Mouse (Mus musculus) hindbrain, embryonic 13.5 days (tissue): ENCODE data around the gene Spock2. TPM values are rescaled to one million over a fixed set of nuclear protein-coding genes. Genes with fewer than 3 reads are reported as not detected.

Experiments used
- ATAC-seq: fragments of 200-750 bp; cut with Nextera tagmentation; 2 replicates; pipeline ENCODE4 v1.8.0; 2017; ENCODE audit warnings: moderate TSS enrichment; ENCODE audit not compliant: low FRiP score
- H3K27ac ChIP-seq: fragments of 300-500 bp; sonication (generic); 2 replicates; pipeline ENCODE4 v1.5.1; 2015; ENCODE audit warnings: inconsistent platforms, mild to moderate bottlenecking, moderate library complexity
- H3K27me3 ChIP-seq: fragments of 300-500 bp; sonication (generic); 2 replicates; pipeline ENCODE4 v1.6.1; 2015; ENCODE audit warnings: mild to moderate bottlenecking, inconsistent platforms
- H3K36me3 ChIP-seq: fragments of 300-500 bp; sonication (generic); 2 replicates; pipeline ENCODE4 v1.6.1; 2015; ENCODE audit warnings: mild to moderate bottlenecking, inconsistent platforms
- H3K4me1 ChIP-seq: fragments of 300-500 bp; sonication (generic); replicated peaks from 2 replicates; pipeline ENCODE4 v1.6.1; 2015; ENCODE audit warnings: inconsistent platforms
- H3K4me2 ChIP-seq: fragments of 300-500 bp; sonication (generic); 2 replicates; pipeline ENCODE4 v1.6.1; 2015; ENCODE audit warnings: inconsistent platforms, mild to moderate bottlenecking, moderate library complexity
- H3K4me3 ChIP-seq: fragments of 300-500 bp; sonication (generic); 2 replicates; pipeline ENCODE4 v1.5.1; 2015; ENCODE audit warnings: mild to moderate bottlenecking, inconsistent platforms
- H3K9ac ChIP-seq: fragments of 300-500 bp; sonication (generic); 2 replicates; pipeline ENCODE4 v1.6.1; 2015; ENCODE audit warnings: mild to moderate bottlenecking, inconsistent platforms
- H3K9me3 ChIP-seq: fragments of 300-500 bp; sonication (generic); 2 replicates; pipeline ENCODE4 v1.6.1; 2016; ENCODE audit warnings: inconsistent platforms
- WGBS: fragments of 180-500 bp; shearing (Covaris S2); methylation state at CpG from one replicate; pipeline ENCODE4 v1.1.7; 2015; 5-methylcytosine and 5-hydroxymethylcytosine counted together
- polyA plus RNA-seq: library from polyadenylated mRNA; unstranded; fragments of >200 nt; fragmentation: Nextera tagmentation; extraction: Ambion mirVana; gene quantifications from 2 replicates; pipeline ENCODE4 v1.2.1, GENCODE M21; 2015

Gene Spock2
- polyA plus RNA-seq, 1 experiment from 2014 or later = 67.9 TPM

GRCm38 (mm10) chr10:60109989-60110388, 4.0 kb downstream of the Spock2 start:
- Histone ChIP-seq H3K4me1 (peaks cover 57% of the 10 kb centered on the region), H3K4me2 (peak overlapping the region; percentile 44)

GRCm38 (mm10) chr10:60110908-60111475, 5.0 kb downstream of the Spock2 start:
- Histone ChIP-seq H3K27me3 (peaks cover 8% of the 10 kb centered on the region; the same call in 1 of the 2 replicates), H3K4me1 (peaks cover 58% of the 10 kb centered on the region), H3K4me2 (no peak overlapping the region), H3K27ac (no peak overlapping the region), H3K36me3 (0 out of 2 replicates have a peak, but pooled peaks cover 8% of the 10 kb centered on the region), H3K4me3 (no peak overlapping the region), H3K9me3 (no peaks in the 10 kb centered on the region), H3K9ac (no peak overlapping the region)
- ATAC-seq = no peak
- 93% methylated on average over 10 of the region's 10 CpGs for WGBS

More at GRCm38 (mm10) chr10:60109989-60110388, 4.0 kb downstream of the Spock2 start:
- ATAC-seq = no peak
- 69% methylated on average over 8 of the region's 8 CpGs for WGBS
- Histone ChIP-seq H3K9me3 (no peaks in the 10 kb centered on the region), H3K4me3 (peak overlapping the region; percentile 17; the same call in 1 of the 2 replicates), H3K27me3 (peaks cover 8% of the 10 kb centered on the region; the same call in 1 of the 2 replicates), H3K36me3 (0 out of 2 replicates have a peak, but pooled peaks cover 8% of the 10 kb centered on the region), H3K9ac (0 out of 2 replicates have a peak overlapping the region, but pooled peaks have one; percentile 56), H3K27ac (peak overlapping the region; percentile 69)

GRCm38 (mm10) chr10:60113965-60114690, 8.1 kb downstream of the Spock2 start:
- Histone ChIP-seq H3K27me3 (no peaks in the 10 kb centered on the region), H3K27ac (no peak overlapping the region), H3K9me3 (no peaks in the 10 kb centered on the region), H3K4me3 (no peak overlapping the region), H3K4me2 (no peak overlapping the region), H3K4me1 (peaks cover 63% of the 10 kb centered on the region), H3K9ac (no peak overlapping the region), H3K36me3 (0 out of 2 replicates have a peak, but pooled peaks cover 8% of the 10 kb centered on the region)
- ATAC-seq = no peak
- WGBS = 89% methylated on average over 9 of the region's 9 CpGs

- Histone ChIP-seq H3K4me3 (peak overlapping the region; percentile 20), H3K9ac (peak overlapping the region; percentile 26), H3K27ac (peak overlapping the region; percentile 89), H3K27me3 (no peaks in the 10 kb centered on the region), H3K36me3 (0 out of 2 replicates have a peak, but pooled peaks cover 8% of the 10 kb centered on the region), H3K4me1 (peaks cover 49% of the 10 kb centered on the region), H3K9me3 (no peaks in the 10 kb centered on the region), H3K4me2 (peak overlapping the region; percentile 52)
- ATAC-seq = peak; percentile 85
- WGBS = 2% methylated on average over 14 of the region's 14 CpGs
Observed at GRCm38 (mm10) chr10:60115345-60116185, 9.5 kb downstream of the Spock2 start.

- H3K9ac ChIP-seq = no peak overlapping the region
- H3K4me2 ChIP-seq = no peak overlapping the region
- H3K4me3 ChIP-seq = no peak overlapping the region
- no peaks in the 10 kb centered on the region for H3K27me3 ChIP-seq
- no peaks in the 10 kb centered on the region for H3K9me3 ChIP-seq
- WGBS = 52% methylated on average over 4 of the region's 4 CpGs
- ATAC-seq = no peak
- peaks cover 41% of the 10 kb centered on the region for H3K4me1 ChIP-seq
- no peak overlapping the region for H3K27ac ChIP-seq
- H3K36me3 ChIP-seq = peaks cover 13% of the 10 kb centered on the region
Observed at GRCm38 (mm10) chr10:60116997-60117396, 11.0 kb downstream of the Spock2 start.

- Histone ChIP-seq H3K9ac (no peak overlapping the region), H3K27ac (no peak overlapping the region), H3K4me2 (no peak overlapping the region), H3K4me3 (no peak overlapping the region), H3K4me1 (peaks cover 41% of the 10 kb centered on the region), H3K27me3 (no peaks in the 10 kb centered on the region), H3K36me3 (peaks cover 22% of the 10 kb centered on the region), H3K9me3 (no peaks in the 10 kb centered on the region)
- ATAC-seq = no peak
- WGBS = 75% methylated on average over 7 of the region's 7 CpGs
Observed at GRCm38 (mm10) chr10:60118464-60118863, 12.4 kb downstream of the Spock2 start.

- Histone ChIP-seq H3K27ac (no peak overlapping the region), H3K9ac (no peak overlapping the region), H3K4me2 (no peak overlapping the region), H3K9me3 (no peaks in the 10 kb centered on the region), H3K27me3 (no peaks in the 10 kb centered on the region), H3K4me1 (peaks cover 27% of the 10 kb centered on the region), H3K4me3 (no peak overlapping the region), H3K36me3 (peaks cover 38% of the 10 kb centered on the region)
- ATAC-seq = no peak
- 81% methylated on average over 4 of the region's 4 CpGs for WGBS
Observed at GRCm38 (mm10) chr10:60120630-60121029, 14.6 kb downstream of the Spock2 start.

- WGBS = 69% methylated on average over 6 of the region's 6 CpGs
- peaks cover 67% of the 10 kb centered on the region for H3K36me3 ChIP-seq
- no peak overlapping the region for H3K27ac ChIP-seq
- no peak for ATAC-seq
- H3K4me2 ChIP-seq = no peak overlapping the region
- no peaks in the 10 kb centered on the region for H3K9me3 ChIP-seq
- no peaks in the 10 kb centered on the region for H3K27me3 ChIP-seq
- H3K4me3 ChIP-seq = no peak overlapping the region
- no peak overlapping the region for H3K9ac ChIP-seq
- no peaks in the 10 kb centered on the region for H3K4me1 ChIP-seq
Observed at GRCm38 (mm10) chr10:60124078-60124477, 18.1 kb downstream of the Spock2 start.

GRCm38 (mm10) chr10:60125529-60126327, 19.7 kb downstream of the Spock2 start:
- 31% methylated on average over 21 of the region's 22 CpGs for WGBS
- Histone ChIP-seq H3K4me1 (no peaks in the 10 kb centered on the region), H3K36me3 (peaks cover 83% of the 10 kb centered on the region), H3K27me3 (no peaks in the 10 kb centered on the region), H3K4me3 (no peak overlapping the region), H3K4me2 (no peak overlapping the region), H3K9ac (no peak overlapping the region), H3K27ac (no peak overlapping the region), H3K9me3 (no peaks in the 10 kb centered on the region)
- ATAC-seq = no peak

- ATAC-seq = no peak
- Histone ChIP-seq H3K4me1 (no peaks in the 10 kb centered on the region), H3K4me3 (no peak overlapping the region), H3K27me3 (no peaks in the 10 kb centered on the region), H3K36me3 (peaks cover 82% of the 10 kb centered on the region), H3K27ac (no peak overlapping the region), H3K4me2 (no peak overlapping the region), H3K9ac (no peak overlapping the region), H3K9me3 (no peaks in the 10 kb centered on the region)
- 89% methylated on average over 9 of the region's 9 CpGs for WGBS
Observed at GRCm38 (mm10) chr10:60128287-60128686, 22.3 kb downstream of the Spock2 start.

GRCm38 (mm10) chr10:60130504-60130903, 24.5 kb downstream of the Spock2 start:
- Histone ChIP-seq H3K36me3 (peaks cover 65% of the 10 kb centered on the region), H3K9ac (no peak overlapping the region), H3K27me3 (no peaks in the 10 kb centered on the region), H3K4me2 (no peak overlapping the region), H3K4me3 (no peak overlapping the region), H3K27ac (no peak overlapping the region), H3K9me3 (no peaks in the 10 kb centered on the region), H3K4me1 (no peaks in the 10 kb centered on the region)
- 85% methylated on average over 4 of the region's 4 CpGs for WGBS
- no peak for ATAC-seq
